Mouse (Mus musculus): ENCODE data around the gene Popdc2. TPM values are rescaled to one million over a fixed set of nuclear protein-coding genes. Genes with fewer than 3 reads are reported as not detected.

Popdc2 gene
- polyA plus RNA-seq, 1 experiment from 2014 or later, result 5.7 TPM

- WGBS, result 64% methylated on average over 8 of the region's 8 CpGs
- Histone ChIP-seq H3K36me3 (no peaks in the 10 kb centered on the region), H3K27ac (no peak overlapping the region), H3K9ac (no peak overlapping the region), H3K27me3 (no peaks in the 10 kb centered on the region), H3K4me1 (peaks cover 4% of the 10 kb centered on the region; the same call in 1 of the 2 replicates), H3K9me3 (replicated peaks) (no peaks in the 10 kb centered on the region), H3K4me2 (no peak overlapping the region), H3K4me3 (replicated peaks) (no peak overlapping the region)
- ATAC-seq (replicated peaks; ENCODE audit: low FRiP score), result no peak
Observed at GRCm38 (mm10) chr16:38370633-38371374, 8.8 kb downstream of the Popdc2 start.

- Histone ChIP-seq H3K27me3 (no peaks in the 10 kb centered on the region), H3K9ac (no peak overlapping the region), H3K27ac (no peak overlapping the region), H3K4me3 (replicated peaks) (no peak overlapping the region), H3K9me3 (replicated peaks) (no peaks in the 10 kb centered on the region), H3K4me2 (no peak overlapping the region), H3K4me1 (peaks cover 11% of the 10 kb centered on the region; the same call in 1 of the 2 replicates), H3K36me3 (no peaks in the 10 kb centered on the region)
- peak; percentile 75; the same call in 1 of the 2 replicates for ATAC-seq (replicated peaks; ENCODE audit: low FRiP score)
- WGBS, result 83% methylated on average over 15 of the region's 15 CpGs
Observed at GRCm38 (mm10) chr16:38371705-38372296, 9.8 kb downstream of the Popdc2 start.

DNA sequence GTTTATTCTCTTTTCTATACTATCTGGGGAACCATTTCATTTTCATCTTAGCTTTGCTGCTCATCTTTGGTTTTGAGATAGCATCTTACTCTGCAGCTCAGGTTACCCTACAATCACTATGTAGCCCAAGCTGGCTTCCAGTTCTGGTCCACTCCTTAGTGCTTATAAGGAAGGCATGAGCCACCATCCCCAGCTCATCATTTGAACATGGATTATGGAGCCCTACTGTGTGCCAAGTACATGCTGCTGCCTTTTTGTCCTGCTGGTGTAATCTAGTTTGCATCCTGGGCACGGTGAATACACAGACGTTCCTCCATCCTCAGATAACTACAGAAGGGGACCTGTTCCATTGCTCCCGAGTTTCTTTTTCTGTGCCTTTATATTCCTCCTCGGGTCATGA is 10.9 kb downstream of the Popdc2 start:
- Histone ChIP-seq H3K27ac (no peak overlapping the region), H3K27me3 (no peaks in the 10 kb centered on the region), H3K4me3 (replicated peaks) (no peak overlapping the region), H3K9ac (no peak overlapping the region), H3K36me3 (no peaks in the 10 kb centered on the region), H3K9me3 (replicated peaks) (no peaks in the 10 kb centered on the region), H3K4me1 (peaks cover 14% of the 10 kb centered on the region; the same call in 1 of the 2 replicates), H3K4me2 (no peak overlapping the region)
- 91% methylated on average over 4 of the region's 4 CpGs for WGBS
- ATAC-seq (replicated peaks; ENCODE audit: low FRiP score), result no peak

DNA sequence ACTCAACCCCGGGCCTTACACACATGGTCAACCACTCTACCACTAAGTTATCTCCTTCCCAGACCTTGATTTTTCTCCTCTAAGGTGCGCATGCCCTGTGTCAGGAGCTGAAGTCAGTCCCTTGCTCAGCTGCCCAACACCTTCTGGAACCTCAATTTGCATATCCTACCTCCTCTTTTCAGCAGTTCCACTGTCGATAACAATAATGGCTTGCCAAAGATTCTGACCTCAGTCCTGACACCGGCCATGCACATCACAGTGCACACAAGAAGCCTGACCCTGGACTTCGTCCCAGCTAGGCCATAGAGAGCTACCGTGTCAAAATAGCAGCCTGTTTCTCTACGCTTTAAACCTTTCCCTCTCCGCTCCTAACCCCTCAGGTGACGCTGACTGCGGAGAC is 11.4 kb downstream of the Popdc2 start:
- H3K27me3 ChIP-seq, result no peaks in the 10 kb centered on the region
- H3K4me2 ChIP-seq, result no peak overlapping the region
- H3K27ac ChIP-seq, result no peak overlapping the region
- no peak overlapping the region for H3K4me3 ChIP-seq (replicated peaks)
- H3K9me3 ChIP-seq (replicated peaks), result no peaks in the 10 kb centered on the region
- H3K4me1 ChIP-seq, result peaks cover 12% of the 10 kb centered on the region; the same call in 1 of the 2 replicates
- 86% methylated on average over 10 of the region's 10 CpGs for WGBS
- no peak for ATAC-seq (replicated peaks; ENCODE audit: low FRiP score)
- no peak overlapping the region for H3K9ac ChIP-seq
- H3K36me3 ChIP-seq, result no peaks in the 10 kb centered on the region

DNA sequence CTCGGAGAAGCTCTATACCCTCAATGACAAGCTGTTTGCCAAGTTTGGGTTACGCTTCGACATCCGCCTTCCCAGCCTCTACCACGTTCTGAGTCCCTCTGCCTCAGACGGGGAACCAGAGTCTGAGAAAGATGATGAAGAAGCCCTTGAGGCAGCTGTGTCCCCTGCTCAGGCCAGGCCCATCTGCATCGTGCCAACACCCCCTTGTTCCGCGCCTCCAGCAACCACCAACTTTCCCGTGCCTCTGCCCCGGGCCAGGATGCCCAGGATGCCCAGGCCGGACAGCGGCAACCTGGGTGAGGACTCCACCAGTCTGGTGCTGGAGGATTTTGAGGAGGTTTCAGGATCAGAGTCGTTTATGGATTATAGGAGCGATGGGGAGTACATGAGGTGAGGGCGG is 11.9 kb downstream of the Popdc2 start:
- Histone ChIP-seq H3K27me3 (no peaks in the 10 kb centered on the region), H3K4me3 (replicated peaks) (no peak overlapping the region; the same call in 1 of the 2 replicates), H3K9me3 (replicated peaks) (no peaks in the 10 kb centered on the region), H3K27ac (no peak overlapping the region), H3K4me1 (peaks cover 14% of the 10 kb centered on the region; the same call in 1 of the 2 replicates), H3K4me2 (peak overlapping the region; percentile 37), H3K9ac (no peak overlapping the region), H3K36me3 (no peaks in the 10 kb centered on the region)
- ATAC-seq (replicated peaks; ENCODE audit: low FRiP score), result no peak
- WGBS, result 85% methylated on average over 16 of the region's 16 CpGs

GRCm38 (mm10) chr16:38374379-38375140 is 12.6 kb downstream of the Popdc2 start:
- ATAC-seq (replicated peaks; ENCODE audit: low FRiP score), result no peak
- Histone ChIP-seq H3K4me2 (peak overlapping the region; percentile 37; the same call in 1 of the 2 replicates), H3K9ac (no peak overlapping the region), H3K27ac (no peak overlapping the region), H3K36me3 (no peaks in the 10 kb centered on the region), H3K4me3 (replicated peaks) (no peak overlapping the region; the same call in 1 of the 2 replicates), H3K9me3 (replicated peaks) (no peaks in the 10 kb centered on the region), H3K27me3 (no peaks in the 10 kb centered on the region), H3K4me1 (peaks cover 16% of the 10 kb centered on the region; the same call in 1 of the 2 replicates)
- 81% methylated on average over 10 of the region's 10 CpGs for WGBS

GRCm38 (mm10) chr16:38375182-38375581 is 13.2 kb downstream of the Popdc2 start:
- H3K9me3 ChIP-seq (replicated peaks), result no peaks in the 10 kb centered on the region
- WGBS, result 78% methylated on average over 7 of the region's 7 CpGs
- no peak overlapping the region for H3K27ac ChIP-seq
- no peaks in the 10 kb centered on the region for H3K36me3 ChIP-seq
- no peak overlapping the region for H3K9ac ChIP-seq
- H3K4me1 ChIP-seq, result peaks cover 16% of the 10 kb centered on the region; the same call in 1 of the 2 replicates
- H3K4me3 ChIP-seq (replicated peaks), result no peak overlapping the region
- no peaks in the 10 kb centered on the region for H3K27me3 ChIP-seq
- H3K4me2 ChIP-seq, result no peak overlapping the region
- no peak for ATAC-seq (replicated peaks; ENCODE audit: low FRiP score)

- WGBS, result 40% methylated on average over 17 of the region's 17 CpGs
- peak overlapping the region; percentile 32 for H3K4me3 ChIP-seq (replicated peaks)
- peak overlapping the region; percentile 33; the same call in 1 of the 2 replicates for H3K9ac ChIP-seq
- peak overlapping the region; percentile 70 for H3K27ac ChIP-seq
- no peaks in the 10 kb centered on the region for H3K36me3 ChIP-seq
- ATAC-seq (replicated peaks; ENCODE audit: low FRiP score), result peak; percentile 74
- H3K4me2 ChIP-seq, result peak overlapping the region; percentile 55
- peaks cover 16% of the 10 kb centered on the region; the same call in 1 of the 2 replicates for H3K4me1 ChIP-seq
- no peaks in the 10 kb centered on the region for H3K27me3 ChIP-seq
- H3K9me3 ChIP-seq (replicated peaks), result no peaks in the 10 kb centered on the region
Observed at GRCm38 (mm10) chr16:38376163-38376840, 14.3 kb downstream of the Popdc2 start.

GRCm38 (mm10) chr16:38376841-38377249 is 14.8 kb downstream of the Popdc2 start:
- ATAC-seq (replicated peaks; ENCODE audit: low FRiP score), result peak; percentile 28
- Histone ChIP-seq H3K27ac (peak overlapping the region; percentile 70), H3K4me3 (replicated peaks) (peak overlapping the region; percentile 32), H3K9ac (peak overlapping the region; percentile 33; the same call in 1 of the 2 replicates), H3K4me1 (peaks cover 16% of the 10 kb centered on the region; the same call in 1 of the 2 replicates), H3K36me3 (no peaks in the 10 kb centered on the region), H3K4me2 (peak overlapping the region; percentile 55), H3K27me3 (no peaks in the 10 kb centered on the region), H3K9me3 (replicated peaks) (no peaks in the 10 kb centered on the region)
- WGBS, result 52% methylated on average over 8 of the region's 8 CpGs

DNA sequence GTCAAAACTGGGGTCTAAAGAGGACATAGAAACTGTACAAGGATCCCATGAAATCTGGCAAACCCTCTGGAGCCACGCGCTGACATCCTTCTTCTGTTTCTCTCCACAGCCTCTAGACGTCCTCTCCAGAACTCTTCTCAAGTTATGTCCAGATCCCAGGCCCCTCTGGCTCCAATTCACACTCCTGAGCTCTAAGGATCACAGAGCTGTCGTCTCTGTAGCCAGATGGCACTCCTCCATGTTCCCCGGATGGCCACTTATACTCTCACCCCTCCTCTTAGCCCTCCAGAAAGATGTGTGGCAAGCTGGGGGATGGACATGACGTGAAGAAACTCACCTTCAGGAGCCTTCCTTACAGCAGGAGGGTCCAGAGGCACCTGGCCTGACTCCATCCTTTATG is 15.5 kb downstream of the Popdc2 start:
- no peak for ATAC-seq (replicated peaks; ENCODE audit: low FRiP score)
- Histone ChIP-seq H3K36me3 (no peaks in the 10 kb centered on the region), H3K4me1 (peaks cover 16% of the 10 kb centered on the region; the same call in 1 of the 2 replicates), H3K27me3 (no peaks in the 10 kb centered on the region), H3K9me3 (replicated peaks) (no peaks in the 10 kb centered on the region), H3K4me2 (no peak overlapping the region), H3K27ac (no peak overlapping the region), H3K4me3 (replicated peaks) (no peak overlapping the region), H3K9ac (no peak overlapping the region)
- WGBS, result 74% methylated on average over 6 of the region's 6 CpGs

DNA sequence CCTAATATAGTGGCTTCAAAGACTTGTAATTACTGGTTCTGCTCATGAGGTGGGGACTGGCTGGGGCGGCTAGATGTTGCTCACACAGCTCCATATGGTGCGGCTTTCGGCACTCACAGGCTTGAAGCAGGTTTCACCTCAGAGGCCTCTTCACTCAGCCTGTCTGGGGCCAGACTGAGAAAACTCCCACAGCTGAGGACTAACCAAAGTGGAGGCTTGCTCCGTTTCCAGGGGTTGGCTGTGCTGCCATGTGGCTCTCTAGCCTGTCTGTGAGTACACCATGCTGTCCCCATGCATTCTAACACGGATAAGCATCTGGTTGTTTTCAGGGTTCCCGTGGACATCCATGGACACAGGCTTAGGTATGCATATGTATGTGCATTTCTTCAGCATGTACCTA is 16.6 kb downstream of the Popdc2 start:
- Histone ChIP-seq H3K27ac (no peak overlapping the region), H3K9me3 (replicated peaks) (no peaks in the 10 kb centered on the region), H3K27me3 (no peaks in the 10 kb centered on the region), H3K36me3 (no peaks in the 10 kb centered on the region), H3K4me3 (replicated peaks) (no peak overlapping the region), H3K4me2 (no peak overlapping the region), H3K4me1 (peaks cover 16% of the 10 kb centered on the region; the same call in 1 of the 2 replicates), H3K9ac (no peak overlapping the region)
- no peak for ATAC-seq (replicated peaks; ENCODE audit: low FRiP score)
- 62% methylated on average over 6 of the region's 6 CpGs for WGBS

All from kidney, embryonic 15.5 days (tissue).